Mouse (Mus musculus): ENCODE measurements around the gene Nlrp5.
"Not testable (repeated sequence)": the region's sequence is repeated elsewhere in the genome, so short reads cannot be mapped to it uniquely, and the experiment has no call there.

The Nlrp5 gene

GRCm38 (mm10) chr7:23385589-23385988 lies at the start of gene Nlrp5:
Nlrp5 (plus strand) TSS chr7:23385889.
- no peak for DNase-seq (ENCODE audit: low read depth, low spot score)

GRCm38 (mm10) chr7:23358311-23358710 lies 27.4 kb upstream of the Nlrp5 start:
- DNase-seq (ENCODE audit: low read depth, low spot score), result not testable (repeated sequence)

- peak; percentile 11 for DNase-seq (ENCODE audit: low read depth, low spot score)
Observed at GRCm38 (mm10) chr7:23470201-23470600, 84.5 kb downstream of the Nlrp5 start.

- not testable (repeated sequence) for DNase-seq (ENCODE audit: low read depth, low spot score)
Observed at GRCm38 (mm10) chr7:23470832-23471231, 85.1 kb downstream of the Nlrp5 start.

GRCm38 (mm10) chr7:23472886-23473285 lies 87.2 kb downstream of the Nlrp5 start:
- DNase-seq (ENCODE audit: low read depth, low spot score), result not testable (repeated sequence)
